Mouse (Mus musculus): Measurements from ENCODE around the gene Pgf. TPM values are rescaled to one million over a fixed set of nuclear protein-coding genes. Genes with fewer than 3 reads are reported as not detected.

The Pgf gene
- polyA plus RNA-seq, 1 experiment = 2.2 TPM

- H3K27ac ChIP-seq (ENCODE audit: insufficient read depth, low read depth, low read length) = no peak overlapping the region
- TF ChIP-seq POLR2A (IDR thresholded peaks at IDR 0.05; ENCODE audit: borderline replicate concordance, low read depth, low read length) (no peak), CTCF (IDR thresholded peaks at IDR 0.05; ENCODE audit: low read depth, low read length) (no peak)
Observed at GRCm38 (mm10) chr12:85202191-85202590, 24.6 kb upstream of the Pgf start.

GRCm38 (mm10) chr12:85201830-85202147 lies 24.2 kb upstream of the Pgf start:
- no peak overlapping the region for H3K27ac ChIP-seq (ENCODE audit: insufficient read depth, low read depth, low read length)
- H3K4me3 ChIP-seq (ENCODE audit: insufficient read depth, low read length) = no peak overlapping the region
- H3K4me1 ChIP-seq (ENCODE audit: control insufficient read depth, insufficient read depth, low read length) = no peaks in the 10 kb centered on the region
- TF ChIP-seq CTCF (IDR thresholded peaks at IDR 0.05; ENCODE audit: low read depth, low read length) = no peak
- TF ChIP-seq POLR2A (IDR thresholded peaks at IDR 0.05; ENCODE audit: borderline replicate concordance, low read depth, low read length) = no peak

More at GRCm38 (mm10) chr12:85202191-85202590, 24.6 kb upstream of the Pgf start:
- Histone ChIP-seq H3K4me1 (ENCODE audit: control insufficient read depth, insufficient read depth, low read length) (no peaks in the 10 kb centered on the region), H3K4me3 (ENCODE audit: insufficient read depth, low read length) (no peak overlapping the region)

- Histone ChIP-seq H3K27ac (ENCODE audit: insufficient read depth, low read depth, low read length) (no peak overlapping the region), H3K4me1 (ENCODE audit: control insufficient read depth, insufficient read depth, low read length) (no peaks in the 10 kb centered on the region), H3K4me3 (ENCODE audit: insufficient read depth, low read length) (no peak overlapping the region)
- TF ChIP-seq CTCF (IDR thresholded peaks at IDR 0.05; ENCODE audit: low read depth, low read length) (no peak), POLR2A (IDR thresholded peaks at IDR 0.05; ENCODE audit: borderline replicate concordance, low read depth, low read length) (no peak)
Observed at GRCm38 (mm10) chr12:85200929-85201829, 23.6 kb upstream of the Pgf start.

- H3K27ac ChIP-seq (ENCODE audit: insufficient read depth, low read depth, low read length) = no peak overlapping the region
- H3K4me1 ChIP-seq (ENCODE audit: control insufficient read depth, insufficient read depth, low read length) = no peaks in the 10 kb centered on the region
- no peak overlapping the region for H3K4me3 ChIP-seq (ENCODE audit: insufficient read depth, low read length)
- no peak for TF ChIP-seq CTCF (IDR thresholded peaks at IDR 0.05; ENCODE audit: low read depth, low read length)
- TF ChIP-seq POLR2A (IDR thresholded peaks at IDR 0.05; ENCODE audit: borderline replicate concordance, low read depth, low read length) = no peak
Observed at GRCm38 (mm10) chr12:85199954-85200353, 22.4 kb upstream of the Pgf start.

- Histone ChIP-seq H3K27ac (ENCODE audit: insufficient read depth, low read depth, low read length) (no peak overlapping the region), H3K4me3 (ENCODE audit: insufficient read depth, low read length) (no peak overlapping the region), H3K4me1 (ENCODE audit: control insufficient read depth, insufficient read depth, low read length) (peaks cover 14% of the 10 kb centered on the region)
- TF ChIP-seq CTCF (IDR thresholded peaks at IDR 0.05; ENCODE audit: low read depth, low read length) = no peak
- TF ChIP-seq POLR2A (IDR thresholded peaks at IDR 0.05; ENCODE audit: borderline replicate concordance, low read depth, low read length) = no peak
Observed at GRCm38 (mm10) chr12:85197936-85198335, 20.3 kb upstream of the Pgf start.

GRCm38 (mm10) chr12:85197371-85197770 lies 19.8 kb upstream of the Pgf start:
- Histone ChIP-seq H3K4me3 (ENCODE audit: insufficient read depth, low read length) (no peak overlapping the region), H3K27ac (ENCODE audit: insufficient read depth, low read depth, low read length) (no peak overlapping the region), H3K4me1 (ENCODE audit: control insufficient read depth, insufficient read depth, low read length) (peaks cover 18% of the 10 kb centered on the region)
- TF ChIP-seq POLR2A (IDR thresholded peaks at IDR 0.05; ENCODE audit: borderline replicate concordance, low read depth, low read length) (no peak), CTCF (IDR thresholded peaks at IDR 0.05; ENCODE audit: low read depth, low read length) (no peak)

GRCm38 (mm10) chr12:85196191-85196590 lies 18.6 kb upstream of the Pgf start:
- peaks cover 24% of the 10 kb centered on the region for H3K4me1 ChIP-seq (ENCODE audit: control insufficient read depth, insufficient read depth, low read length)
- H3K4me3 ChIP-seq (ENCODE audit: insufficient read depth, low read length) = no peak overlapping the region
- H3K27ac ChIP-seq (ENCODE audit: insufficient read depth, low read depth, low read length) = no peak overlapping the region
- TF ChIP-seq CTCF (IDR thresholded peaks at IDR 0.05; ENCODE audit: low read depth, low read length) = no peak
- no peak for TF ChIP-seq POLR2A (IDR thresholded peaks at IDR 0.05; ENCODE audit: borderline replicate concordance, low read depth, low read length)

GRCm38 (mm10) chr12:85195086-85195485 lies 17.5 kb upstream of the Pgf start:
- peaks cover 24% of the 10 kb centered on the region for H3K4me1 ChIP-seq (ENCODE audit: control insufficient read depth, insufficient read depth, low read length)
- no peak overlapping the region for H3K27ac ChIP-seq (ENCODE audit: insufficient read depth, low read depth, low read length)
- H3K4me3 ChIP-seq (ENCODE audit: insufficient read depth, low read length) = no peak overlapping the region
- TF ChIP-seq POLR2A (IDR thresholded peaks at IDR 0.05; ENCODE audit: borderline replicate concordance, low read depth, low read length) = no peak
- no peak for TF ChIP-seq CTCF (IDR thresholded peaks at IDR 0.05; ENCODE audit: low read depth, low read length)

GRCm38 (mm10) chr12:85194623-85195018 lies 17.0 kb upstream of the Pgf start:
- no peak overlapping the region for H3K4me3 ChIP-seq (ENCODE audit: insufficient read depth, low read length)
- no peak for TF ChIP-seq POLR2A (IDR thresholded peaks at IDR 0.05; ENCODE audit: borderline replicate concordance, low read depth, low read length)
- no peak for TF ChIP-seq CTCF (IDR thresholded peaks at IDR 0.05; ENCODE audit: low read depth, low read length)
- H3K27ac ChIP-seq (ENCODE audit: insufficient read depth, low read depth, low read length) = no peak overlapping the region
- H3K4me1 ChIP-seq (ENCODE audit: control insufficient read depth, insufficient read depth, low read length) = peaks cover 24% of the 10 kb centered on the region

GRCm38 (mm10) chr12:85193923-85194622 lies 16.5 kb upstream of the Pgf start:
- H3K4me3 ChIP-seq (ENCODE audit: insufficient read depth, low read length) = no peak overlapping the region
- H3K27ac ChIP-seq (ENCODE audit: insufficient read depth, low read depth, low read length) = no peak overlapping the region
- H3K4me1 ChIP-seq (ENCODE audit: control insufficient read depth, insufficient read depth, low read length) = peaks cover 24% of the 10 kb centered on the region
- TF ChIP-seq CTCF (IDR thresholded peaks at IDR 0.05; ENCODE audit: low read depth, low read length) = no peak
- no peak for TF ChIP-seq POLR2A (IDR thresholded peaks at IDR 0.05; ENCODE audit: borderline replicate concordance, low read depth, low read length)
